Mouse (Mus musculus) kidney, postnatal 14 days (tissue): ENCODE measurements around the gene Ess2.

Experiments
- DNase-seq: peaks from one replicate; pipeline ENCODE4 v3.0.0; 2022; ENCODE audit warnings: mixed read lengths

Ess2 gene

DNA sequence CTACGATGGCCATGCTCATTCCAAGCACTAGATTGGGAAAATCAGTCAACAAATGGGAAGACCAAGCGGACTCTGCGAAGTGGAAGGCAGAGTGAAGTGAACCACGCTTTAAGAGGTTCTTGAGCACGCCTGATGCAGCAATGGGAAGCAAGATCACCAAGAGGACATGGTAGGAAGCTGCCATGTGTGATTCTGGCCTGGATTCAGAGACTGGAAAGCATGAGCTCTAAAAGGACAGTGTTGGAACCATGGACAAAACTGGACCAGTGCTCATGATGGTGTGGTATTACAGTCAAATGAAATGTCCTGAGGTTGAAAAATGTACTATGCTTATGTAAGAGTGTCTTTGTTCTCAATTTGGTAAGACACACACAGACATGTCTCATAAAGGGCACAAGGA is 59.8 kb downstream of the Ess2 start:
- DNase-seq, result no peak
